8 mouse cellular contexts compared by ENCODE assay signal in the genomic region with DNA sequence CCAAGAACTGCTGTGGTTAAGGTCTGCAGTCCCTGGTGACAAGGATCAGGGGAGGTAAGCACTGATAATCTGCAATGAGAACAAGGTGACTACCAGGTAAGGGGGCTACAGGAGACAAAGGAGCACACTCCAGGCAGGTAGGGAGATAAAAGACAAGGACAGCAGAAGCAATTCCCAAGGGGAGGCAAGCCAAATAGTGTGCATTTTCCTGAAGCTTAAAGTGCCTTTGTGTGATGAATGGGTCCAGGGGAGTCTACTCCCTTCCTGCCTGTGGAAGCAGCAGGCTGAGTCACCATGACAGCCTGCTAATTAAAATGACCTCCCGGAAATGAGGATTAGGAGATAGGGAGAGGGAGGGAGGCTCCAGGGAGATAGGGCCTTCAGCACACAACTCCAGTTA. TPM values are rescaled to one million over a fixed set of nuclear protein-coding genes. Genes with fewer than 3 reads are reported as not detected.
DNase-seq lines count a peak whose midpoint lies in the region; ATAC-seq and TF ChIP-seq lines count a peak whose summit lies in the region.

No protein-coding gene starts in this region.

- H3K27ac ChIP-seq in kidney, postnatal 0 days: peak overlapping the region; percentile 74
- H3K27ac ChIP-seq in midbrain, embryonic 13.5 days: peak overlapping the region; percentile 35
- no peak overlapping the region for H3K27ac ChIP-seq in layer of hippocampus, adult 2 months

- TF ChIP-seq CTCF in kidney, postnatal 0 days (IDR thresholded peaks at IDR 0.05; ENCODE audit: low read depth): no peak
- TF ChIP-seq CTCF in layer of hippocampus, adult 2 months (conservative IDR thresholded peaks at IDR 0.05): no peak

- H3K36me3 ChIP-seq in kidney, postnatal 0 days (ENCODE audit: insufficient read depth, low read length): no peaks in the 10 kb centered on the region
- no peaks in the 10 kb centered on the region for H3K36me3 ChIP-seq in midbrain, embryonic 13.5 days

- no peak overlapping the region for H3K4me3 ChIP-seq in kidney, postnatal 0 days (replicated peaks; ENCODE audit: low read depth, low read length)
- H3K4me3 ChIP-seq in midbrain, embryonic 13.5 days (replicated peaks): no peak overlapping the region
- H3K4me3 ChIP-seq in layer of hippocampus, adult 2 months: no peak overlapping the region

- H3K27me3 ChIP-seq in kidney, postnatal 0 days (ENCODE audit: insufficient read depth, low read length): no peaks in the 10 kb centered on the region
- H3K27me3 ChIP-seq in midbrain, embryonic 13.5 days: no peaks in the 10 kb centered on the region

- WGBS in kidney, postnatal 0 days: 0% methylated on average over 1 of the region's 1 CpGs
- 0% methylated on average over 1 of the region's 1 CpGs for WGBS in midbrain, embryonic 13.5 days

- DNase-seq in cerebellum, adult 9-11 months: no peak
- DNase-seq in heart, adult 8-10 months (ENCODE audit: low spot score): peak; percentile 23
- peak; percentile 83 for DNase-seq in kidney, postnatal 0 days (ENCODE audit: low spot score)
- DNase-seq in B cell, adult 2 months: no peak
- DNase-seq in layer of hippocampus, postnatal 36 days: no peak
- no peak for DNase-seq in layer of hippocampus, adult 2 months (ENCODE audit: low spot score in 2 of 2)

- ATAC-seq in cerebellum, adult (ENCODE audit: insufficient number of reproducible peaks, low FRiP score, low TSS enrichment): peak; percentile 15; the same call in 1 of the 2 replicates
- peak; percentile 76 for ATAC-seq in kidney, postnatal 0 days (replicated peaks; ENCODE audit: low FRiP score, low read depth)
- ATAC-seq in midbrain, embryonic 13.5 days: peak; percentile 86

- no peak overlapping the region for H3K9ac ChIP-seq in kidney, postnatal 0 days (ENCODE audit: low read depth, low read length)
- no peak overlapping the region for H3K9ac ChIP-seq in midbrain, embryonic 13.5 days (replicated peaks)

- H3K4me2 ChIP-seq in kidney, postnatal 0 days (ENCODE audit: low read length): no peak overlapping the region
- H3K4me2 ChIP-seq in midbrain, embryonic 13.5 days (replicated peaks): no peak overlapping the region

- no peaks in the 10 kb centered on the region for H3K9me3 ChIP-seq in kidney, postnatal 0 days (replicated peaks; ENCODE audit: low read length)
- H3K9me3 ChIP-seq in midbrain, embryonic 13.5 days: no peaks in the 10 kb centered on the region

- H3K4me1 ChIP-seq in kidney, postnatal 0 days (replicated peaks; ENCODE audit: insufficient read depth, low read length): peaks cover 9% of the 10 kb centered on the region; the same call in 1 of the 2 replicates
- H3K4me1 ChIP-seq in midbrain, embryonic 13.5 days (replicated peaks): peaks cover 15% of the 10 kb centered on the region

RNA-seq across cellular contexts. Expression of a gene that starts 56.1 kb away (rescaled TPM):
- total RNA-seq in heart, adult 8-10 months (2022): 1 to 10 TPM; 5.0 to 7.6 (median 6.0) TPM
- 33.2 and 38.5 TPM in 2 replicates for polyA plus RNA-seq in kidney, postnatal 0 days (2015; fragmentation: Nextera tagmentation; extraction: Ambion mirVana)
- polyA plus RNA-seq in midbrain, embryonic 13.5 days (2015; fragmentation: Nextera tagmentation; extraction: Ambion mirVana): 16.1 and 19.2 TPM in 2 replicates
- total RNA-seq in layer of hippocampus, postnatal 36 days (2021): 1 to 10 TPM; 2.0 to 2.9 TPM
- 1 to 10 TPM; 2.2 to 3.1 TPM for total RNA-seq in layer of hippocampus, adult 2 months (2021)

Comparison
In these comparisons a context has a peak if more than half of its experiments do, and no peak if none do; other contexts are left out.
1. ATAC-seq: peak in every context shown above with its lines; median percentile 86 in midbrain, embryonic 13.5 days; 76 in kidney, postnatal 0 days; 15 in cerebellum, adult.
2. DNase-seq: peak in heart, adult 8-10 months (single experiment) and kidney, postnatal 0 days (single experiment); none in cerebellum, adult 9-11 months (single experiment), B cell, adult 2 months (0 of 2), layer of hippocampus, postnatal 36 days (0 of 2) and layer of hippocampus, adult 2 months (0 of 2).